Comparison of ENCODE assay signal across 8 mouse cellular contexts in the genomic region with DNA sequence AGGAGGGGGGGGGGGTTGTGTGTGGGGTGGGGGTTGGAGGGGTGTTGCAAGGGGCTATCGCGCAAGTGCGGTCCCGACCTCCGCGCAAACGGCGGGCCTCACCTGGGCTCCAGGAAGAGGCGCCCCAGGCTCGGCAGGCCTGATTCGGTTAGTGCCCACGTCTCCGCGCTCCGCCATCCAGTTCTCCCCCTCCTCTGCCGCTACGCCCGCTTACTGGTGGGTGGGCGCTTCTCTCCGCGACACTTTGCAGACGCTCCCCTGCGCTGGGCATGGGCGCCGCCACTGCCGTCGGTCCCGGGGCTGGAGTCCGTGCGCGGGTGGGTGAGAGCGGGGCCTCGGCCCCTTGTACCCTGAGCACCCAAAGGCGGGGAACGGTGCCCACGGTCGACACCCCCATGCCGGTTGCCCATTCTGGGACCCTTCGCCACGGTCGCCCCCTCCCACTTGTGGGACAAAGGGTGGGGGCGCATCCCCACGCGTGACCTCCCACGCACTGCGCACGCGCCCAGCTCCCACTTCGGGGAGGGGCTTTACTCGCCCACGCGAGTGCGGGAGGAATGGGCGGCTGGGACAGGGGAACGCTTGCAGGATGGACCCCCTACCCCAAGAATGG. TPM values are rescaled to one million over a fixed set of nuclear protein-coding genes. Genes with fewer than 3 reads are reported as not detected.
A peak's percentile ranks its signal among the peaks of the same experiment; 100 is the strongest.
DNase-seq lines count a peak whose midpoint lies in the region; ATAC-seq and TF ChIP-seq lines count a peak whose summit lies in the region.

No protein-coding gene starts in this region.

- H3K36me3 ChIP-seq in lung, postnatal 0 days (ENCODE audit: insufficient read depth, low read length), result no peaks in the 10 kb centered on the region
- no peaks in the 10 kb centered on the region for H3K36me3 ChIP-seq in intestine, postnatal 0 days (ENCODE audit: control insufficient read depth, insufficient read depth)
- H3K36me3 ChIP-seq in midbrain, embryonic 10.5 days, result no peaks in the 10 kb centered on the region
- no peaks in the 10 kb centered on the region for H3K36me3 ChIP-seq in stomach, postnatal 0 days (ENCODE audit: control insufficient read depth, insufficient read depth, low read length)

- no peak for ATAC-seq in cerebellum, adult (ENCODE audit: insufficient number of reproducible peaks, low FRiP score, low TSS enrichment)
- ATAC-seq in lung, postnatal 0 days, result no peak
- no peak for ATAC-seq in intestine, postnatal 0 days
- ATAC-seq in stomach, postnatal 0 days (ENCODE audit: low FRiP score, low TSS enrichment), result no peak

- no peaks in the 10 kb centered on the region for H3K9me3 ChIP-seq in lung, postnatal 0 days (ENCODE audit: low read length)
- H3K9me3 ChIP-seq in intestine, postnatal 0 days (ENCODE audit: control insufficient read depth), result no peaks in the 10 kb centered on the region
- no peaks in the 10 kb centered on the region for H3K9me3 ChIP-seq in midbrain, embryonic 10.5 days (replicated peaks)
- no peaks in the 10 kb centered on the region for H3K9me3 ChIP-seq in stomach, postnatal 0 days (ENCODE audit: control insufficient read depth, low read length)

- 3% methylated on average over 50 of the region's 55 CpGs for WGBS in lung, postnatal 0 days
- WGBS in intestine, postnatal 0 days, result 2% methylated on average over 55 of the region's 55 CpGs
- 3% methylated on average over 55 of the region's 55 CpGs for WGBS in midbrain, embryonic 10.5 days
- 2% methylated on average over 51 of the region's 55 CpGs for WGBS in stomach, postnatal 0 days

- peaks cover 19% of the 10 kb centered on the region for H3K4me1 ChIP-seq in lung, postnatal 0 days (ENCODE audit: insufficient read depth, low read depth, low read length)
- no peaks in the 10 kb centered on the region for H3K4me1 ChIP-seq in intestine, postnatal 0 days (replicated peaks; ENCODE audit: control insufficient read depth, insufficient read depth, low read length)
- peaks cover 59% of the 10 kb centered on the region for H3K4me1 ChIP-seq in midbrain, embryonic 10.5 days
- peaks cover 10% of the 10 kb centered on the region for H3K4me1 ChIP-seq in stomach, postnatal 0 days (replicated peaks; ENCODE audit: control insufficient read depth, insufficient read depth)

- TF ChIP-seq EP300 in lung, postnatal 0 days (IDR thresholded peaks at IDR 0.05), result no peak
- TF ChIP-seq EP300 in stomach, postnatal 0 days (optimal IDR thresholded peaks at IDR 0.05), result no peak

- H3K4me2 ChIP-seq in lung, postnatal 0 days (replicated peaks; ENCODE audit: low read depth, low read length), result peak overlapping the region; percentile 49
- H3K4me2 ChIP-seq in intestine, postnatal 0 days (replicated peaks; ENCODE audit: low read depth), result peak overlapping the region; percentile 59
- peak overlapping the region; percentile 69 for H3K4me2 ChIP-seq in stomach, postnatal 0 days (replicated peaks; ENCODE audit: low read depth)

- H3K27ac ChIP-seq in lung, postnatal 0 days (ENCODE audit: low read length), result no peak overlapping the region
- no peak overlapping the region for H3K27ac ChIP-seq in intestine, postnatal 0 days (ENCODE audit: low read depth, low read length)
- peak overlapping the region; percentile 77 for H3K27ac ChIP-seq in midbrain, embryonic 10.5 days (replicated peaks)
- H3K27ac ChIP-seq in stomach, postnatal 0 days (replicated peaks), result no peak overlapping the region

- H3K9ac ChIP-seq in lung, postnatal 0 days (replicated peaks; ENCODE audit: low read depth), result no peak overlapping the region; the same call in 1 of the 2 replicates
- H3K9ac ChIP-seq in intestine, postnatal 0 days (ENCODE audit: low read depth, low read length), result peak overlapping the region; percentile 37; the same call in 1 of the 2 replicates
- H3K9ac ChIP-seq in stomach, postnatal 0 days (ENCODE audit: low read length), result peak overlapping the region; percentile 63

- peak; percentile 63 for DNase-seq in cerebellum, adult 11 months
- DNase-seq in lung, postnatal 0 days (ENCODE audit: low spot score), result no peak
- no peak for DNase-seq in lung, postnatal 14 days
- DNase-seq in midbrain, embryonic 10.5 days (ENCODE audit: low spot score), result peak; percentile 38
- no peak for DNase-seq in stomach, postnatal 0 days (ENCODE audit: low spot score)
- DNase-seq in thymus, postnatal 14 days, result no peak

- no peak for TF ChIP-seq CTCF in lung, postnatal 0 days (IDR thresholded peaks at IDR 0.05)
- no peak for TF ChIP-seq CTCF in intestine, postnatal 0 days (IDR thresholded peaks at IDR 0.05; ENCODE audit: low read depth)
- no peak for TF ChIP-seq CTCF in stomach, postnatal 0 days (IDR thresholded peaks at IDR 0.05; ENCODE audit: low read depth)

- peak overlapping the region; percentile 19; the same call in 1 of the 2 replicates for H3K4me3 ChIP-seq in lung, postnatal 0 days (ENCODE audit: low read depth, low read length)
- peak overlapping the region; percentile 36 for H3K4me3 ChIP-seq in intestine, postnatal 0 days (ENCODE audit: low read depth, low read length)
- H3K4me3 ChIP-seq in midbrain, embryonic 10.5 days, result peak overlapping the region; percentile 58
- H3K4me3 ChIP-seq in stomach, postnatal 0 days (ENCODE audit: low read depth, low read length), result peak overlapping the region; percentile 51

- peaks cover 54% of the 10 kb centered on the region for H3K27me3 ChIP-seq in lung, postnatal 0 days (replicated peaks; ENCODE audit: insufficient read depth, low read length)
- peaks cover 60% of the 10 kb centered on the region for H3K27me3 ChIP-seq in intestine, postnatal 0 days (replicated peaks; ENCODE audit: control insufficient read depth, insufficient read depth, low read length)
- peaks cover 79% of the 10 kb centered on the region for H3K27me3 ChIP-seq in midbrain, embryonic 10.5 days (ENCODE audit: low read depth, poor library complexity, severe bottlenecking)
- peaks cover 7% of the 10 kb centered on the region; the same call in 1 of the 2 replicates for H3K27me3 ChIP-seq in stomach, postnatal 0 days (ENCODE audit: control insufficient read depth, insufficient read depth, low read length)

RNA-seq across cellular contexts. Expression of a gene that starts 5.2 kb away (rescaled TPM):
- 42.0 and 46.1 TPM in 2 replicates for polyA plus RNA-seq in lung, postnatal 0 days (2015; fragmentation: Nextera tagmentation; extraction: Ambion mirVana)
- polyA plus RNA-seq in intestine, postnatal 0 days (2015; fragmentation: Nextera tagmentation; extraction: Ambion mirVana), result 48.3 and 51.4 TPM in 2 replicates
- polyA plus RNA-seq in midbrain, embryonic 10.5 days (2016; fragmentation: Nextera tagmentation; extraction: Ambion mirVana), result 176 and 180 TPM in 2 replicates
- 49.2 and 50.1 TPM in 2 replicates for polyA plus RNA-seq in stomach, postnatal 0 days (2015; fragmentation: Nextera tagmentation; extraction: Ambion mirVana)

RNA-seq across cellular contexts. Expression of a gene that starts 5.4 kb away (rescaled TPM):
- 25.7 and 30.4 TPM in 2 replicates for polyA plus RNA-seq in lung, postnatal 0 days (2015; fragmentation: Nextera tagmentation; extraction: Ambion mirVana)
- 15.8 and 16.9 TPM in 2 replicates for polyA plus RNA-seq in intestine, postnatal 0 days (2015; fragmentation: Nextera tagmentation; extraction: Ambion mirVana)
- polyA plus RNA-seq in midbrain, embryonic 10.5 days (2016; fragmentation: Nextera tagmentation; extraction: Ambion mirVana), result 41.2 and 51.2 TPM in 2 replicates
- 21.0 and 21.6 TPM in 2 replicates for polyA plus RNA-seq in stomach, postnatal 0 days (2015; fragmentation: Nextera tagmentation; extraction: Ambion mirVana)

RNA-seq across cellular contexts. Expression of a gene that starts 18.5 kb away (rescaled TPM):
- polyA plus RNA-seq in lung, postnatal 0 days (2015; fragmentation: Nextera tagmentation; extraction: Ambion mirVana), result 6.5 and 7.7 TPM in 2 replicates
- polyA plus RNA-seq in intestine, postnatal 0 days (2015; fragmentation: Nextera tagmentation; extraction: Ambion mirVana), result 6.4 and 6.5 TPM in 2 replicates
- polyA plus RNA-seq in midbrain, embryonic 10.5 days (2016; fragmentation: Nextera tagmentation; extraction: Ambion mirVana), result 2.8 and 4.2 TPM in 2 replicates
- 4.1 and 4.3 TPM in 2 replicates for polyA plus RNA-seq in stomach, postnatal 0 days (2015; fragmentation: Nextera tagmentation; extraction: Ambion mirVana)

RNA-seq across cellular contexts. Expression of a gene that starts 22.8 kb away (rescaled TPM):
- polyA plus RNA-seq in lung, postnatal 0 days (2015; fragmentation: Nextera tagmentation; extraction: Ambion mirVana), result not detected in 2 replicates
- polyA plus RNA-seq in intestine, postnatal 0 days (2015; fragmentation: Nextera tagmentation; extraction: Ambion mirVana), result not detected in 2 replicates
- polyA plus RNA-seq in midbrain, embryonic 10.5 days (2016; fragmentation: Nextera tagmentation; extraction: Ambion mirVana), result not detected in 2 replicates
- polyA plus RNA-seq in stomach, postnatal 0 days (2015; fragmentation: Nextera tagmentation; extraction: Ambion mirVana), result not detected in 2 replicates

RNA-seq across cellular contexts. Expression of a gene that starts 23.3 kb away (rescaled TPM):
- polyA plus RNA-seq in lung, postnatal 0 days (2015; fragmentation: Nextera tagmentation; extraction: Ambion mirVana), result 40.7 and 41.6 TPM in 2 replicates
- polyA plus RNA-seq in intestine, postnatal 0 days (2015; fragmentation: Nextera tagmentation; extraction: Ambion mirVana), result 98.0 and 106 TPM in 2 replicates
- polyA plus RNA-seq in midbrain, embryonic 10.5 days (2016; fragmentation: Nextera tagmentation; extraction: Ambion mirVana), result 56.1 and 60.7 TPM in 2 replicates
- polyA plus RNA-seq in stomach, postnatal 0 days (2015; fragmentation: Nextera tagmentation; extraction: Ambion mirVana), result 41.0 and 44.5 TPM in 2 replicates

Comparison
In these comparisons a context has a peak if more than half of its experiments do, and no peak if none do; other contexts are left out.
1. DNase-seq: peak in cerebellum, adult 11 months (single experiment) and midbrain, embryonic 10.5 days (single experiment); none in lung, postnatal 0 days (single experiment), lung, postnatal 14 days (single experiment), stomach, postnatal 0 days (single experiment) and thymus, postnatal 14 days (single experiment).
2. Peak in every context shown above with its lines, with median percentiles within 50 percentile points of each other: H3K4me2 ChIP-seq and H3K4me3 ChIP-seq.